Mouse (Mus musculus): ENCODE measurements around the gene Gm3164. TPM values are rescaled to one million over a fixed set of nuclear protein-coding genes. Genes with fewer than 3 reads are reported as not detected.
"Not testable (repeated sequence)": the region's sequence is repeated elsewhere in the genome, so short reads cannot be mapped to it uniquely, and the experiment has no call there.

Gm3164 gene
- polyA plus RNA-seq, 2 experiments, result 0.58 to 0.59 TPM

DNA sequence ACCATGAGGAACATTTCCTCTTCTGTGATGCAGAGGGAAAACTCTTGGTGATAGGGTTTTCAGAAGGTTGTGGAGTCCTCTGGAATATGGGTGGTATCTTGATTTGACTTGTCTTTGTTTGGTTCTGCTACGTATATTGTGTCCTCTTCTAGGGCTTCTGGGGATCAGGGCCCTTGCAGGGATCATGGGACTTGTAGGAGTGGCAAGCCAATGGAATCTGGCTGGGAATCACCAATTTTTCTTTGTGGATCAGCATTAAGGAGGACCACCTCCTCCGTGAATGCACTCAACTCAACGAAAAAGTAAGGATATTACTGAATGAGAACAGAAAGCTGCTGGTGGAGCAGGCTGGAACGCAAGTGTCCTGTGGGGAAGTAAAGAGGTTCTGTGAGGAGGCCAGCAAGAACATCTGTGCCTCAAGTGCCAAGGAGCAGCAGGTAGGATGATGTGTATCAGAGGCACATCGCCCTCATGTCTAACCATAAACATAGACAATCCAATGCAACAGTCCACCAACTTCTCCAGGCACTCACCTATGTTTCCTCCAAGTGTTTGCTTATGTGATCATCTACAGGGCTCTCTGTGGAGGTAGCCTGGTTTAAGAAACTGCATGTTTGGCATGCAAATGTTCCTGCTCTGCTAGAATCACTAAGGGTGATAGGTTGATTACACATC is 15.0 kb upstream of the Gm3164 start:
- H3K36me3 ChIP-seq (ENCODE audit: control insufficient read depth, insufficient read depth, low read length); H3K4me2 ChIP-seq (replicated peaks; ENCODE audit: low read depth, low read length, severe bottlenecking); DNase-seq (ENCODE audit: low spot score); H3K27me3 ChIP-seq (ENCODE audit: control insufficient read depth, insufficient read depth, low read length); H3K27ac ChIP-seq (replicated peaks; ENCODE audit: low read depth, low read length); H3K9ac ChIP-seq (ENCODE audit: low read depth, low read length, severe bottlenecking); H3K4me3 ChIP-seq (replicated peaks; ENCODE audit: low read length); H3K4me1 ChIP-seq (ENCODE audit: control insufficient read depth, insufficient read depth, low read length); ATAC-seq (ENCODE audit: low FRiP score, low read depth); H3K9me3 ChIP-seq (ENCODE audit: control insufficient read depth, low read length): not testable (repeated sequence)
- WGBS, result 89% methylated on average over 5 of the region's 5 CpGs

DNA sequence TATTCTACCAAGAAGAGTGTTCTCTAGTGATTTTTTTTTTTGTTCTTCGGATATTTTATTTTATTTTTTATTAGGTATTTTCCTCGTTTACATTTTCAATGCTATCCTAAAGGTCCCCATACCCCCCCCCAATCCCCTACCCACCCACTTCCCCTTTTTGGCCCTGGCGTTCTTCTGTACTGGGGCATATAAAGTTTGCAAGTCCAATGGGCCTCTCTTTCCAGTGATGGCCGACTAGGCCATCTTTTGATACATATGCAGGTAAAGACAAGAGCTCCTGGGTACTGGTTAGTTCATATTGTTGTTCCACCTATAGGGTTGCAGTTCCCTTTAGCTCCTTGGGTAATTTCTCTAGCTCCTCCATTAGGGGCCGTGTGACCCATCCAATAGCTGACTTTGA is 14.0 kb upstream of the Gm3164 start:
- not testable (repeated sequence) for H3K27ac ChIP-seq (replicated peaks; ENCODE audit: low read depth, low read length); H3K4me2 ChIP-seq (replicated peaks; ENCODE audit: low read depth, low read length, severe bottlenecking); DNase-seq (ENCODE audit: low spot score); H3K4me1 ChIP-seq (ENCODE audit: control insufficient read depth, insufficient read depth, low read length); H3K36me3 ChIP-seq (ENCODE audit: control insufficient read depth, insufficient read depth, low read length); H3K9ac ChIP-seq (ENCODE audit: low read depth, low read length, severe bottlenecking); H3K27me3 ChIP-seq (ENCODE audit: control insufficient read depth, insufficient read depth, low read length); H3K4me3 ChIP-seq (replicated peaks; ENCODE audit: low read length); H3K9me3 ChIP-seq (ENCODE audit: control insufficient read depth, low read length); ATAC-seq (ENCODE audit: low FRiP score, low read depth)
- 77% methylated on average over 5 of the region's 5 CpGs for WGBS

DNA sequence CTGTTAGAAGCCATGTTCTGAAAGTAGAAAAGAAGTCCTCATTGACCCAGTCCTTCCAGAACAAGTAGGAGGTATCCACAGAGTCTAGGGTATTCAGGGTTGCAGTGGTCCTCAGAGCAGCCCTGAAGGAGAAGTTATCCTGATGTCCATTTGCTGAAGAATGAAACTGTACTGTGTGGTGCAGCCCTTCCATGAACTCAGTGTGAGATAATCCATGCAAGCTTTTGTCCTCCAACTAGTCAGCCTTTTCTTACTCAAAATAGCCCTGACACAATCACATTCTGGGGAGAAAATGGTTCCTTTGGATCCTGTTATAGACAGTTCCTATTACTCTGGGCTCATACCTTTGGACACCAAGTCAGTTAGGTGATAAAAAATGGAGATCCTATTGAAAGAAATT is 11.4 kb upstream of the Gm3164 start:
- not testable (repeated sequence) for H3K4me2 ChIP-seq (replicated peaks; ENCODE audit: low read depth, low read length, severe bottlenecking); DNase-seq (ENCODE audit: low spot score); H3K36me3 ChIP-seq (ENCODE audit: control insufficient read depth, insufficient read depth, low read length); H3K27ac ChIP-seq (replicated peaks; ENCODE audit: low read depth, low read length); H3K4me3 ChIP-seq (replicated peaks; ENCODE audit: low read length); H3K27me3 ChIP-seq (ENCODE audit: control insufficient read depth, insufficient read depth, low read length); ATAC-seq (ENCODE audit: low FRiP score, low read depth); H3K4me1 ChIP-seq (ENCODE audit: control insufficient read depth, insufficient read depth, low read length); H3K9me3 ChIP-seq (ENCODE audit: control insufficient read depth, low read length); H3K9ac ChIP-seq (ENCODE audit: low read depth, low read length, severe bottlenecking)

DNA sequence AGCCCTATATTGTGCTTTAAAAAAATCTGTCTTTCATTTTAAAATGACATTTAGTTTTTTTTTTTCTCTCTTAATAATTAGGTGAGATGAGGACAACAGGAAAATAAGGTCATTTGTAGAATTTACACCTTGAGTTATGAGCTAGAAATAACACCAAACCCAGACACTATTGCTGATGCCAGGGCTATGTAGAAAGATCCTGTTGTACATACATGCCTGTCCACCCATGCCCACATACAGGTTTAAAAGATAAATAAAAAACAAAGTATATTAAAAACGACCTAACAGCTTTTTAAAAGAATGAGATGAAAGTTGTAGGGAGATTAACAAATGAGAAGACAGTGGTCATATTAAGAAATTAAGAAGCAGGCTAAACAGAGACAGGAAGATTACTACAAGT is 5.3 kb upstream of the Gm3164 start:
- H3K9ac ChIP-seq (ENCODE audit: low read depth, low read length, severe bottlenecking); H3K4me3 ChIP-seq (replicated peaks; ENCODE audit: low read length); H3K4me2 ChIP-seq (replicated peaks; ENCODE audit: low read depth, low read length, severe bottlenecking); H3K27me3 ChIP-seq (ENCODE audit: control insufficient read depth, insufficient read depth, low read length); H3K9me3 ChIP-seq (ENCODE audit: control insufficient read depth, low read length); H3K27ac ChIP-seq (replicated peaks; ENCODE audit: low read depth, low read length); ATAC-seq (ENCODE audit: low FRiP score, low read depth); DNase-seq (ENCODE audit: low spot score); H3K36me3 ChIP-seq (ENCODE audit: control insufficient read depth, insufficient read depth, low read length); H3K4me1 ChIP-seq (ENCODE audit: control insufficient read depth, insufficient read depth, low read length): not testable (repeated sequence)
- 50% methylated on average over 1 of the region's 1 CpGs for WGBS

DNA sequence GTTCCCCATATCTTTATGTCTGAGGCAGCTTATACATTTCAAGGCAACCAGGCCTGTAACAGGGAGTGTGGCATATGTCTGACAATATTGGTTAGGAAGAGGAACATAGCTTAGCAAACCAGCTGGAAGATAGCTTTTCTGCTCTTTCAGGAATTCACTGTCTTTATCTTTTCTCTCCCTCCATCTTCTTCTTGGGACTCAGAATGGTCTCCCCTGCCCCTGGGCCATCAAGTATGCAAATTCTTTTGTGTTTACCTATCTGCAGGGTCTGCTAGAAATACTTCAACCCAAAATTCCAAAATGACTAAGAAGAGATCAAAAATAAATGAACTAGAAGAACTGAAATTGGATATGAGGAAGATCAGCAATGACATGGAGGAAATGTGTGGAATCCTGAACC is 15.4 kb downstream of the Gm3164 start, which contains the start of gene Gm3173:
Gene Gm3173, plus strand, starts transcription at position 301 of the 400 bp plus-strand sequence.
- not testable (repeated sequence) for H3K4me1 ChIP-seq (ENCODE audit: control insufficient read depth, insufficient read depth, low read length); H3K27me3 ChIP-seq (ENCODE audit: control insufficient read depth, insufficient read depth, low read length); H3K4me2 ChIP-seq (replicated peaks; ENCODE audit: low read depth, low read length, severe bottlenecking); ATAC-seq (ENCODE audit: low FRiP score, low read depth); H3K9ac ChIP-seq (ENCODE audit: low read depth, low read length, severe bottlenecking); H3K4me3 ChIP-seq (replicated peaks; ENCODE audit: low read length); H3K9me3 ChIP-seq (ENCODE audit: control insufficient read depth, low read length); H3K27ac ChIP-seq (replicated peaks; ENCODE audit: low read depth, low read length); DNase-seq (ENCODE audit: low spot score); H3K36me3 ChIP-seq (ENCODE audit: control insufficient read depth, insufficient read depth, low read length)

DNA sequence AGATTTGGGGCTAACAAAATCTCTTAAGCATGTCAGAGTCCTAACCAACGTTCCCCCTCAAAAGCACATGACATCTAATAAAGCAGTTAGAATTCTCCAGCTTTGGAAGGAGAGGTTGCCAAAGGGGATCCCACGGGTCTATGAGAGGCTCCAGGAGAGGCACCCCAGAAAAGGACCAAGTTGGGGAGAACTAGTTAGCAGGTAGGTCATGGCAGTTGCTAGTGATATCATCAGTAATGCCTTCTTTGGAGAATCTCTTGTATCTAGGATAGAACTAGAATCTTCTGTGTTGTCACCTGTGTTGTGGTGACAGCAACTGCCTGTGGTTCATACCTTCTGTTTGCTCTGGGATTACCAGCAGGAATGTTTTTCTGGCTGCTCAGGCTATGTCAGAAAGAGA is 66.2 kb downstream of the Gm3164 start, which contains the start of gene Gm3182:
Gene Gm3182, plus strand, starts transcription at position 301 of the 400 bp plus-strand sequence.
- not testable (repeated sequence) for ATAC-seq (ENCODE audit: low FRiP score, low read depth); H3K27ac ChIP-seq (replicated peaks; ENCODE audit: low read depth, low read length); H3K36me3 ChIP-seq (ENCODE audit: control insufficient read depth, insufficient read depth, low read length); H3K27me3 ChIP-seq (ENCODE audit: control insufficient read depth, insufficient read depth, low read length); H3K4me3 ChIP-seq (replicated peaks; ENCODE audit: low read length); H3K9ac ChIP-seq (ENCODE audit: low read depth, low read length, severe bottlenecking); H3K9me3 ChIP-seq (ENCODE audit: control insufficient read depth, low read length); DNase-seq (ENCODE audit: low spot score); H3K4me1 ChIP-seq (ENCODE audit: control insufficient read depth, insufficient read depth, low read length); H3K4me2 ChIP-seq (replicated peaks; ENCODE audit: low read depth, low read length, severe bottlenecking)
- WGBS, result no CpG with 5 or more reads among the region's 2 CpGs

Other genes starting within 250 kb of the Gm3164 start
- 0.20 and 0.48 TPM in 2 replicates for gene Gm2974, start 232.9 kb upstream of the Gm3164 start, polyA plus RNA-seq (2012; rRNA removed)
- gene Gm2974, start 232.9 kb upstream of the Gm3164 start, polyA plus RNA-seq (2014; fragmentation: Nextera tagmentation; extraction: Ambion mirVana), result 0.17 and 0.35 TPM in 2 replicates
- gene Gm3138, start 165.8 kb upstream of the Gm3164 start, polyA plus RNA-seq (2012; rRNA removed), result not detected in 2 replicates
- not detected in 2 replicates for gene Gm3138, start 165.8 kb upstream of the Gm3164 start, polyA plus RNA-seq (2014; fragmentation: Nextera tagmentation; extraction: Ambion mirVana)
- gene Gm3149, start 98.2 kb upstream of the Gm3164 start, polyA plus RNA-seq (2012; rRNA removed), result not detected in 2 replicates
- not detected in 2 replicates for gene Gm3149, start 98.2 kb upstream of the Gm3164 start, polyA plus RNA-seq (2014; fragmentation: Nextera tagmentation; extraction: Ambion mirVana)
- 0.15 and 0.38 TPM in 2 replicates for gene 2610042L04Rik, start 80.7 kb upstream of the Gm3164 start, polyA plus RNA-seq (2012; rRNA removed)
- gene 2610042L04Rik, start 80.7 kb upstream of the Gm3164 start, polyA plus RNA-seq (2014; fragmentation: Nextera tagmentation; extraction: Ambion mirVana), result 0.12 and 0.28 TPM in 2 replicates
- gene Gm3159, start 17.9 kb upstream of the Gm3164 start, polyA plus RNA-seq (2012; rRNA removed), result not detected in 2 replicates
- not detected in 2 replicates for gene Gm3159, start 17.9 kb upstream of the Gm3164 start, polyA plus RNA-seq (2014; fragmentation: Nextera tagmentation; extraction: Ambion mirVana)
- 0.51 and 2.8 TPM in 2 replicates for gene Gm3173, start 15.5 kb downstream of the Gm3164 start, polyA plus RNA-seq (2012; rRNA removed)
- not detected in 2 replicates for gene Gm3173, start 15.5 kb downstream of the Gm3164 start, polyA plus RNA-seq (2014; fragmentation: Nextera tagmentation; extraction: Ambion mirVana)
- gene Gm3182, start 66.3 kb downstream of the Gm3164 start, polyA plus RNA-seq (2012; rRNA removed), result not detected in 2 replicates
- gene Gm3182, start 66.3 kb downstream of the Gm3164 start, polyA plus RNA-seq (2014; fragmentation: Nextera tagmentation; extraction: Ambion mirVana), result not detected in 2 replicates
- not detected in 2 replicates for gene Gm3047, start 140.0 kb downstream of the Gm3164 start, polyA plus RNA-seq (2012; rRNA removed)
- not detected in 2 replicates for gene Gm3047, start 140.0 kb downstream of the Gm3164 start, polyA plus RNA-seq (2014; fragmentation: Nextera tagmentation; extraction: Ambion mirVana)
- not detected in 2 replicates for gene Gm8159, start 216.9 kb downstream of the Gm3164 start, polyA plus RNA-seq (2012; rRNA removed)
- not detected in 2 replicates for gene Gm8159, start 216.9 kb downstream of the Gm3164 start, polyA plus RNA-seq (2014; fragmentation: Nextera tagmentation; extraction: Ambion mirVana)
- gene Gm3239, start 248.7 kb downstream of the Gm3164 start, polyA plus RNA-seq (2012; rRNA removed), result 0.05 TPM in 1 of 2 replicates, not detected in the other
- gene Gm3239, start 248.7 kb downstream of the Gm3164 start, polyA plus RNA-seq (2014; fragmentation: Nextera tagmentation; extraction: Ambion mirVana), result not detected in 2 replicates

Measured in limb, embryonic 14.5 days (tissue).